Mouse (Mus musculus): ENCODE data around the gene Efcab12.

The Efcab12 gene

GRCm38 (mm10) chr6:115792691-115793215, 45.5 kb downstream of the Efcab12 start:
- in situ Hi-C loops (cut with MboI, MseI), result no loop called here

- in situ Hi-C loops (cut with MboI, MseI), result no loop called here
Measured at GRCm38 (mm10) chr6:115791842-115792686, 46.1 kb downstream of the Efcab12 start.

GRCm38 (mm10) chr6:115791016-115791415, 47.2 kb downstream of the Efcab12 start:
- in situ Hi-C loops (cut with MboI, MseI), result no loop called here

- in situ Hi-C loops (cut with MboI, MseI), result no loop called here
Measured at GRCm38 (mm10) chr6:115782781-115783180, 55.4 kb downstream of the Efcab12 start.

- in situ Hi-C loops (cut with MboI, MseI), result loop anchor here (10.0 kb wide), 1 partner anchor 172 kb away; the partner anchor contains the start of gene Mkrn2
Measured at GRCm38 (mm10) chr6:115776363-115776762, 61.8 kb downstream of the Efcab12 start.

- in situ Hi-C loops (cut with MboI, MseI), result loop anchor here (10.0 kb wide), 1 partner anchor 171 kb away; the partner anchor contains the start of gene Mkrn2
Measured at GRCm38 (mm10) chr6:115775838-115776237, 62.4 kb downstream of the Efcab12 start.

- in situ Hi-C loops (cut with MboI, MseI), result loop anchor here (10.0 kb wide), 1 partner anchor 170 kb away; the partner anchor contains the start of gene Mkrn2
Measured at GRCm38 (mm10) chr6:115774501-115774921, 63.7 kb downstream of the Efcab12 start, which contains the start of gene Cand2. TSS of gene Cand2 (plus strand) at chr6:115774538.

GRCm38 (mm10) chr6:115773966-115774413, 64.2 kb downstream of the Efcab12 start:
- in situ Hi-C loops (cut with MboI, MseI), result loop anchor here (10.0 kb wide), 1 partner anchor 169 kb away; the partner anchor contains the start of gene Mkrn2

- in situ Hi-C loops (cut with MboI, MseI), result loop anchor here (10.0 kb wide), 1 partner anchor 168 kb away; the partner anchor contains the start of gene Mkrn2
Measured at GRCm38 (mm10) chr6:115772604-115773003, 65.6 kb downstream of the Efcab12 start.

GRCm38 (mm10) chr6:115772201-115772600, 66.0 kb downstream of the Efcab12 start:
- in situ Hi-C loops (cut with MboI, MseI), result loop anchor here (10.0 kb wide), 1 partner anchor 167 kb away; the partner anchor contains the start of gene Mkrn2

GRCm38 (mm10) chr6:115770852-115771251, 67.4 kb downstream of the Efcab12 start:
- in situ Hi-C loops (cut with MboI, MseI), result loop anchor here (10.0 kb wide), 1 partner anchor 166 kb away; the partner anchor contains the start of gene Mkrn2

GRCm38 (mm10) chr6:115770059-115770670, 68.0 kb downstream of the Efcab12 start:
- in situ Hi-C loops (cut with MboI, MseI), result loop anchor here (10.0 kb wide), 1 partner anchor 165 kb away; the partner anchor contains the start of gene Mkrn2

GRCm38 (mm10) chr6:115768207-115768606, 70.0 kb downstream of the Efcab12 start:
- in situ Hi-C loops (cut with MboI, MseI), result no loop called here

- in situ Hi-C loops (cut with MboI, MseI), result no loop called here
Measured at GRCm38 (mm10) chr6:115767357-115767756, 70.9 kb downstream of the Efcab12 start.

- in situ Hi-C loops (cut with MboI, MseI), result no loop called here
Measured at GRCm38 (mm10) chr6:115764179-115764578, 74.0 kb downstream of the Efcab12 start.

- in situ Hi-C loops (cut with MboI, MseI), result no loop called here
Measured at GRCm38 (mm10) chr6:115761995-115762756, 76.0 kb downstream of the Efcab12 start, which contains the start of gene Tmem40. TSS of gene Tmem40 (minus strand) at chr6:115762410.

GRCm38 (mm10) chr6:115760982-115761381, 77.2 kb downstream of the Efcab12 start:
- in situ Hi-C loops (cut with MboI, MseI), result no loop called here

Data from regulatory T cell (primary cell).